Mouse (Mus musculus): Measurements from ENCODE around the gene Efna1. TPM values are rescaled to one million over a fixed set of nuclear protein-coding genes. Genes with fewer than 3 reads are reported as not detected.

The Efna1 gene
- total and polyA plus RNA-seq, 2 experiments from 2014 or later, result 37.2 to 46.2 TPM

GRCm38 (mm10) chr3:89227307-89228179, 53.4 kb downstream of the Efna1 start:
- WGBS, result 5% methylated on average over 41 of the region's 41 CpGs
- H3K4me1 ChIP-seq (ENCODE audit: control insufficient read depth, insufficient read depth), result peaks cover 11% of the 10 kb centered on the region
- H3K36me3 ChIP-seq (replicated peaks; ENCODE audit: control insufficient read depth, insufficient read depth, low read length), result no peaks in the 10 kb centered on the region
- peak; percentile 73 for DNase-seq (ENCODE audit: low spot score)
- no peaks in the 10 kb centered on the region for H3K9me3 ChIP-seq (replicated peaks; ENCODE audit: control insufficient read depth, low read length)
- peaks cover 21% of the 10 kb centered on the region; the same call in 1 of the 2 replicates for H3K27me3 ChIP-seq (ENCODE audit: control insufficient read depth, insufficient read depth, low read length)
- 0 out of 2 replicates have a peak overlapping the region, but pooled peaks have one; percentile 22 for H3K9ac ChIP-seq (replicated peaks; ENCODE audit: low read depth, low read length)
- H3K27ac ChIP-seq (ENCODE audit: low read depth), result peak overlapping the region; percentile 31; the same call in 1 of the 2 replicates
- peak overlapping the region; percentile 50 for H3K4me3 ChIP-seq (ENCODE audit: low read depth, low read length)
- peak; percentile 71 for ATAC-seq (ENCODE audit: insufficient read depth, low read depth)
- peak overlapping the region; percentile 64 for H3K4me2 ChIP-seq (ENCODE audit: low read depth, low read length)
- TF ChIP-seq EP300 (IDR thresholded peaks at IDR 0.05; ENCODE audit: low read depth), result no peak
- TF ChIP-seq CTCF (IDR thresholded peaks at IDR 0.05; ENCODE audit: low read depth), result no peak

- peak within 1 kb of the TSS; percentile 64 for H3K4me2 ChIP-seq (ENCODE audit: low read depth, low read length)
- H3K36me3 ChIP-seq (replicated peaks; ENCODE audit: control insufficient read depth, insufficient read depth, low read length), result no peaks in the 10 kb centered on the region
- H3K27ac ChIP-seq (ENCODE audit: low read depth), result peak within 1 kb of the TSS; percentile 31; the same call in 1 of the 2 replicates
- TF ChIP-seq CTCF (IDR thresholded peaks at IDR 0.05; ENCODE audit: low read depth), result no peak
- no peak for TF ChIP-seq EP300 (IDR thresholded peaks at IDR 0.05; ENCODE audit: low read depth)
- H3K27me3 ChIP-seq (ENCODE audit: control insufficient read depth, insufficient read depth, low read length), result peaks cover 21% of the 10 kb centered on the region; the same call in 1 of the 2 replicates
- peaks cover 11% of the 10 kb centered on the region for H3K4me1 ChIP-seq (ENCODE audit: control insufficient read depth, insufficient read depth)
- peak within 1 kb of the TSS; percentile 50 for H3K4me3 ChIP-seq (ENCODE audit: low read depth, low read length)
- 10% methylated on average over 21 of the region's 21 CpGs for WGBS
- ATAC-seq (ENCODE audit: insufficient read depth, low read depth) (no peak), DNase-seq (ENCODE audit: low spot score) (no peak)
- H3K9ac ChIP-seq (replicated peaks; ENCODE audit: low read depth, low read length), result 0 out of 2 replicates have a peak within 1 kb of the TSS, but pooled peaks have one; percentile 12
- no peaks in the 10 kb centered on the region for H3K9me3 ChIP-seq (replicated peaks; ENCODE audit: control insufficient read depth, low read length)
Observed at GRCm38 (mm10) chr3:89226900-89227299, 54.0 kb downstream of the Efna1 start, which contains the start of gene Mtx1. Mtx1 (minus strand) TSS chr3:89227088.

GRCm38 (mm10) chr3:89226361-89226760, 54.6 kb downstream of the Efna1 start:
- WGBS, result 64% methylated on average over 11 of the region's 11 CpGs
- Histone ChIP-seq H3K27me3 (ENCODE audit: control insufficient read depth, insufficient read depth, low read length) (peaks cover 21% of the 10 kb centered on the region; the same call in 1 of the 2 replicates), H3K9me3 (replicated peaks; ENCODE audit: control insufficient read depth, low read length) (no peaks in the 10 kb centered on the region), H3K4me1 (ENCODE audit: control insufficient read depth, insufficient read depth) (peaks cover 11% of the 10 kb centered on the region), H3K36me3 (replicated peaks; ENCODE audit: control insufficient read depth, insufficient read depth, low read length) (no peaks in the 10 kb centered on the region), H3K27ac (ENCODE audit: low read depth) (no peak overlapping the region), H3K9ac (replicated peaks; ENCODE audit: low read depth, low read length) (no peak overlapping the region), H3K4me2 (ENCODE audit: low read depth, low read length) (no peak overlapping the region), H3K4me3 (ENCODE audit: low read depth, low read length) (no peak overlapping the region)
- no peak for TF ChIP-seq CTCF (IDR thresholded peaks at IDR 0.05; ENCODE audit: low read depth)
- ATAC-seq (ENCODE audit: insufficient read depth, low read depth) (no peak), DNase-seq (ENCODE audit: low spot score) (no peak)

GRCm38 (mm10) chr3:89225918-89226317, 55.0 kb downstream of the Efna1 start:
- Histone ChIP-seq H3K4me3 (ENCODE audit: low read depth, low read length) (no peak overlapping the region), H3K9ac (replicated peaks; ENCODE audit: low read depth, low read length) (no peak overlapping the region), H3K27ac (ENCODE audit: low read depth) (no peak overlapping the region), H3K9me3 (replicated peaks; ENCODE audit: control insufficient read depth, low read length) (no peaks in the 10 kb centered on the region), H3K4me2 (ENCODE audit: low read depth, low read length) (no peak overlapping the region), H3K27me3 (ENCODE audit: control insufficient read depth, insufficient read depth, low read length) (peaks cover 21% of the 10 kb centered on the region; the same call in 1 of the 2 replicates), H3K36me3 (replicated peaks; ENCODE audit: control insufficient read depth, insufficient read depth, low read length) (no peaks in the 10 kb centered on the region), H3K4me1 (ENCODE audit: control insufficient read depth, insufficient read depth) (peaks cover 11% of the 10 kb centered on the region)
- WGBS, result 76% methylated on average over 4 of the region's 4 CpGs
- TF ChIP-seq CTCF (IDR thresholded peaks at IDR 0.05; ENCODE audit: low read depth), result no peak
- no peak for TF ChIP-seq EP300 (IDR thresholded peaks at IDR 0.05; ENCODE audit: low read depth)
- ATAC-seq (ENCODE audit: insufficient read depth, low read depth), result no peak
- no peak for DNase-seq (ENCODE audit: low spot score)

- ATAC-seq (ENCODE audit: insufficient read depth, low read depth), result no peak
- TF ChIP-seq CTCF (IDR thresholded peaks at IDR 0.05; ENCODE audit: low read depth) (no peak), EP300 (IDR thresholded peaks at IDR 0.05; ENCODE audit: low read depth) (no peak)
- Histone ChIP-seq H3K4me3 (ENCODE audit: low read depth, low read length) (no peak overlapping the region), H3K27ac (ENCODE audit: low read depth) (no peak overlapping the region), H3K4me1 (ENCODE audit: control insufficient read depth, insufficient read depth) (peaks cover 11% of the 10 kb centered on the region), H3K9ac (replicated peaks; ENCODE audit: low read depth, low read length) (no peak overlapping the region), H3K36me3 (replicated peaks; ENCODE audit: control insufficient read depth, insufficient read depth, low read length) (no peaks in the 10 kb centered on the region), H3K9me3 (replicated peaks; ENCODE audit: control insufficient read depth, low read length) (no peaks in the 10 kb centered on the region), H3K27me3 (ENCODE audit: control insufficient read depth, insufficient read depth, low read length) (peaks cover 19% of the 10 kb centered on the region; the same call in 1 of the 2 replicates), H3K4me2 (ENCODE audit: low read depth, low read length) (no peak overlapping the region)
- 75% methylated on average over 12 of the region's 12 CpGs for WGBS
- no peak for DNase-seq (ENCODE audit: low spot score)
Observed at GRCm38 (mm10) chr3:89225321-89225815, 55.6 kb downstream of the Efna1 start.
